Mouse (Mus musculus): Measurements from ENCODE around the gene Rgs12.

The Rgs12 gene

DNA sequence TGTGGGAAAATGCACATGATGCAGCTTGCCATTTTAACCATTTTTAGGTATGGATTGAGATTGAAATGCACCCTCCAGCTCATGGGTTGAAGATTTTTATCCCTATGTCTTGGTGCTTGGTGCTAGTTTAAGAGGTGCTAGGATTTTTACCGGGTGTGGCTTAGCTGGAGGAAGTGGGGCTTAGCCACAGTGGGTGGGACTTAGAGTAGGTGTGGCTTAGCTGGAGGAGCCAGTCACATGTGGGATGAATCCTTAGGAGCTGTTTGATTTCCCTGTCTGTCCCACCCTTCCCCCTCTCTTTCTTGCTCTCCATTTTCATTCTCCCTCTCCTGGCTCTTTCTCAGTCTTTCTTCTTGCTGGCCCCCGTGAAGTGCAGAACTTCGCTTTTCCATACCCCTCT lies 32.5 kb downstream of the Rgs12 start:
- DNase-seq (ENCODE audit: low spot score) = no peak

DNA sequence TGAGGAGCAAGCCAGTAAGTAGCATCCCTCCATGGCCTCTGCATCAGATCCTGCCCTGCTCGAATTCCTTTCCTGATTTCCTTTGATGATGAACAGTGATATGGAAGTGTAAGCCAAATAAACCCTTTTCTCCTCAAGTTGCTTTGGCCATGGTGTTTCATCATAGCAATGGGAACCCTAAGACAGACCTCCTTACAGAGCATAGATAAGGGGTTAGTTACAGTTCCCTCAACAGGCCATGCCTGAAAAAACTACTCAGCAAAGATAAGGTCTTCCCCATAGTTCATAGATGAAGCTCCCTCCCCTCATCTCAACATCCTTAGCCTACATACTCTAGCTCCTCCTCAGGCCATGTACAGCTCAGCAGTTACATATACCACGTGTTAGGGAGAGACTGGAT lies 35.7 kb downstream of the Rgs12 start:
- DNase-seq (ENCODE audit: low spot score) = no peak

DNA sequence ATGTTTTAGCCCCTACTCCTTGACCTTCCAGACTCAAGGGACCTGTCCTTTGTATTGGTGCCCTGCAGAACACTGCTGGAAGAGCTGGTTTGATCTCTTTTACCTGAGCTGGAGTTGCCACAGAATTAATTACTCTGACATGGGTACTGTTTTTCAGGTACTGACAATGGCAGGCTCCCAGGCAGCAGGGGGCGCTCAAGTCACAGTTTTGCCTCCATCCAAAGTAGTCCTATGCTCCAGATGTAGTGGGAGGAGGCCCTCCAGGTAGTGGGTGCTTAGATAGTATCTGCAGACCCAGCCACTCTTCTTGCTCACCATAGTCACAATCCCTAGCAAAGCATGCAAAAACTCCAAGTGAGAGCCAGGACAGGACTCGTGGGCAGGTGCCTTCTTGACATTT lies 36.6 kb downstream of the Rgs12 start:
- DNase-seq (ENCODE audit: low spot score) = peak; percentile 24

DNA sequence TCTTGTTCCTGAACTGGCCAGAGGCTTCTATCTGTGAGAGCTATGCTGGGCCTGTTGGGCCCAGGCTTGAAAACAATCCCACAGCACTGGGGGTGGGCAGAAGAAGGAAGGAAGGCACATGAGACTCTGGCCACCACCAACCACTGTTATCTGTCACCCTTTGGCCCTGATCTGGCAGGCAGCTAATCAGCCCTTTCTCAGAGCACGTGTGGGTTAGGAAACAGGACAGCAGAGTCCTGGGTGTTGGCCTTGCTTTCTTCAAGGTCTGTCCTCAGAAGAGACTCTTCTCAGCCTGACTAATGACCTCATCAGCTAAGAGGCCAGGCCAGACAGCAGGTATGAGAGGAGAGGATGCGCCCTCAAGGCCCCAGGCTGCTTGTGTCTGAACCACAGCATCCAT lies 38.2 kb downstream of the Rgs12 start:
- DNase-seq (ENCODE audit: low spot score) = no peak

DNA sequence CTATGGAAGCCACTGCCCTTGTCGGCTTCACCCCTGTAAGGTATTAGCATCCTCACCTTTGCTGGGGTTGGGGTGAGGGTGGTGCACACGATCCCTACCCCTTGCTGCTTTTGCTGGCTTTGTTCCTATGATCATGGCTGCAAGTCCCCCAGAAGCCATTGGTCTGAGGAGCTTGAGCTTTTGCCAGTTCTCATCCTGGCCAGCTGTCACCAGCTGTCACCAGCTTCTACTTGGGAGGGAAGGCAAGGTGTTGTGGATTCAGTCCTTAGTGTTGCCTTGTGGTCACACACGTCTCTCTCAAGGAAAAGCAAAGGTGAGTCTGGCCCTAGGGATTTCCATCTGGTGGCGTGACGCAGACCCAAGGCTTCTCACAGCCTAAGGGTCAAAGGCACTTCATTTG lies 39.4 kb downstream of the Rgs12 start:
- no peak for DNase-seq (ENCODE audit: low spot score)

DNA sequence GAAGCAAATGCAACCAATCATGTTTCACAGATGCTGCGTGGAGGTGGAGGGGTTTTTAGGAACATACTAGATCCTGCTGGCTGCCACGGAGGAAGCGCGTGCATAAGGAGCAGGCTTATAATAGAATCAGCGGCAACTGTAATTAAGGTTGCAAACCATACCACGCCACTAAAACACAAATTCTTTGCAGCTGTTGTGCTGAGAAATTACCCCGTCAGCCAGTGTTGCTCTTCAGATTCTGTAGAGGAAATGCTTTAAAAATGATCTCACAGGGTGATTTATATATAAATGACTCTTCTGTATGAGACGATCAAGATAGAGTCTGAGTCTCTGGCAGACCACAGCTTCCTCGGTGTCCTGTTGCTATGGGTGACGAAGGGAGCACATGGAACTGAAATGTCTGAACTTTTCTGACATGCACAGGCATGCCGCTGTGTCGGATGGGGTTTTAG lies 40.1 kb downstream of the Rgs12 start:
- no peak for DNase-seq (ENCODE audit: low spot score)

DNA sequence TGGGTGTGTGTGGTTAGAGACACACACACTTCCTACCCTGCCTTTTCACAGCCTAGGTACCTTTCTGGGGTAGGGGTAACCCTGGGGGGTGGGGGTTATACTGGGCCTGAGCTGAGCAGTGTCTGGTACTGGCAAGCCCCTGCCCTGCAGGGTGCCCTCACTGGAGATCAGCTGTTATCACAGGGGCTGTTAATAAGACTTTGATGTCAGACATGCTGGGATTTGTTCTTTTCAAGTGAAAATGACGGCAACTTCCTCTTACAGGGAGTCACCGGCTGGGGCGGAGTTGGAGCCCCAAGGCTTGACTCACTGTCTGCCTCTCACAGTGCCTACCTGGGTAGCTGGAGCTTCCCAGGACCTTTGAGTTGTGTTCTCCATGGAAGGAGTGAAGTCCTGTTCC lies 49.5 kb downstream of the Rgs12 start:
- no peak for DNase-seq (ENCODE audit: low spot score)

DNA sequence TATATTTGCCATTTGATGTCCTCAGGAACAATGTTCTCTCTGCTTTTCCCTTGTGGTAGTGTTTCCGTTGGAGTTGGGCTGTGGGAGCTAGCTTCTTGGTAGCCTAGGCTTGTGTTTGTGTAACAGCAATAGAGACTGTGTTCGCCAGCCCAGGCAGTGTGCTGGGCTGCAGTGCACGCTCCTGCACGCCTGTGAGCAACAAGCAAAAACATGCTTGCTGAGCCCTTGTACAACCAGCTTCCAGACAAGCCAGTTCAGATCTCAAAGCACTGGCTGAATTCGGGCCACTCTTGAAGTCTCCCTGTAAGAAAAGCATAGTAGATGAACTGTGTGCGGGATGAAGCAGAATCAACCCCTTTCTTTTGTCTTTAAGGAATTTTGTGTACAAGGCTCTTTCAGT lies 50.0 kb downstream of the Rgs12 start:
- no peak for DNase-seq (ENCODE audit: low spot score)

DNA sequence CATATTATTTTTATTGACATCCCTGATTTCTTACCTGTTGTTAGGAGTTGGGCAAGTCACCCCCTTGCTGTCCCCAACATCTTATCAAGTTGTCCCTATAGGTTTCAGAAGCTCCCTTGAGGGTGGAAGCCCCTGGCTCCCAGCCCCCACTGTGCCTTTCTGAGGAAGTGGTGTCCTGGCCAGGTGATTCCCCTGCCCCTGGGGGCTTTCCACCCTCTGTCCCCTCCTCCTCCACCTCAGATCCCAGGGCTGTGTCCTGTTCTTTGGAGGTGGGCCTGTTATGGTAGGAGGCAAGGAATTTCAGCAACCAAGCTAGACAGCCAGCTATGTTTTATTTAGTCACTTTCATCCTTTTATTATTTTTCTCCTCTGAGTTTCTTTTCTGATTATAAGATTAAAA lies 51.1 kb downstream of the Rgs12 start:
- no peak for DNase-seq (ENCODE audit: low spot score)

DNA sequence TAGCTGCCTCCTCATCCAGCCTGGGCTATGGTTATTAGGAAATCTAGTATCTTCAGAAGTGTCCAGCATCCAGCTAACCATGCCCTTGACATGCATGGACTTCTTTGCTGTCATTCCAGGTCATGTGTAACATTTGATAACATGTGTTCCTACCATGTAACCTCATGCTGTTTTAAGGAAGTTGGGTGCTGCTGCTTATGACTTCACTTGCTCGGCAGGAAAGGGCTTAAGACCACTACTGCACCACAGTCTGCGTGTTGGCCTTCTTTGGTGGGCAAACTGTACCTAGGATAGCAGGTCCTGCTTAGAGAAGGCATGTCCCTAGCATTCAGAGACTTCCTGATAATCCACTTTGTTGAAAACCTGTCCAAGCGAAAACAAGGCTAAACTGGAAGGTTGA lies 51.9 kb downstream of the Rgs12 start:
- no peak for DNase-seq (ENCODE audit: low spot score)

DNA sequence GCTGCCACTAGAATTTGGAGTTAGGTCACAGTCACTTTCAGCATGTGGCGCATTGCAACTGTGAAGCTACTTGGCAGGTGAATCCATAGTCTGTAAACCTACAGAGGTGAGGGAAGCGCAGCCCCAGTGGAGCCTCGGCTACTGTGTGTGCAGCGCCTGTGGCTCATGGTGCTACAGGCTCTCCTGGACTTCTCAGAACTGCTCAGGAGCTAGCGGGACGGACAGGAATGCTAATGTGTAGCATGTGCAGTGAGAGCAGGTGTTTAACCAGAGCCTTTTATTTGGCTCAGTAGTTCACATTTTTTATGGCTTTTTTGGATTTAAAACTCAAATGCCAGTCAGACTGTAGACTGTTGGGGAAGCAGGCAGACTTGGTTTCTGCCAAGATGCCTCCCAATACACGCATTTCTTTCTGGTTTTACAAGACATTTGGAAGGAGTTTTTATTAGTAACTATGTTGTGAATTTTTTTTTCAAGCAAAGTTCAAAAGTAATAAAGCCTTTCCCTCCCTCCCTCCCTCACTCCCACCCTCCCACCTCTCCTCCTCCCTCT lies 54.4 kb downstream of the Rgs12 start:
- DNase-seq (ENCODE audit: low spot score) = no peak

DNA sequence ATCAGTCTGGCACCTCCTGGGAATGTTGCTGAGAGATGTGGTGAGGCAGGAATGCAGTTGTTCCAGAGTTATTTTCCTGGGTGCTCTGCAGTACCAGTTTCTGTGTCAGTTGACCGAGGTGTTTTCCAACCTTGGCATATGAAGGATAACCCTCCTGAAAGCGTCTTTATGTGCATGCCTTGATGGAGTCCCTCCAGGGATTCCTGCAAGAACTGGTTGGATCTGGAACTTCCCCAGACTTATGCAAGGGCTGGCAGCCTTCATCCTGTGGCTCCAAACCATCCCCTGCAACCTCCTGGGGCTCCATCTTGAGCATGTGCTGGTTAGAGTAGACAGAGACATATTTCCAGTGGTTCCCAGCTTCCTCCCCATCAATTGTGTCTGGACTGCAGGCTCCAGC lies 55.5 kb downstream of the Rgs12 start:
- no peak for DNase-seq (ENCODE audit: low spot score)

DNA sequence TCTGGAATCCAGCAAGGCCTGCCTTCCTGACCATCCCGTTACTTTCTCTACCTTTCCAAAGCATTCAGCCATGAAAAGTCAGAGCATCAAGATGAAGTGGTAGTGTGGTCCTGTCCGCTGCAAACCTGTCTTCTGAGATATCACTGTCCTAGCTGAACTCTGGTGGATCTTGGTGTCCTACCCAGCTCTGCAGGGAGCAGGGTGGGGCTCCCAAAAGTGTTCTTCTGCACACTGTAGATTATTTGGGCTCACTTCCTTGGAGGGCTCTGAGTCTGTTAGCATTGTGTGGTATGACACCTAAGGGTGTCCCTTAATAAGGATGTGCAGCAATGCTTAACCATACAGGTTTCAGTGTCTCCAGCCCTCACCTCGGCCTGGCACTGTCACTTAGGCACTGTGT lies 56.4 kb downstream of the Rgs12 start:
- DNase-seq (ENCODE audit: low spot score) = no peak

DNA sequence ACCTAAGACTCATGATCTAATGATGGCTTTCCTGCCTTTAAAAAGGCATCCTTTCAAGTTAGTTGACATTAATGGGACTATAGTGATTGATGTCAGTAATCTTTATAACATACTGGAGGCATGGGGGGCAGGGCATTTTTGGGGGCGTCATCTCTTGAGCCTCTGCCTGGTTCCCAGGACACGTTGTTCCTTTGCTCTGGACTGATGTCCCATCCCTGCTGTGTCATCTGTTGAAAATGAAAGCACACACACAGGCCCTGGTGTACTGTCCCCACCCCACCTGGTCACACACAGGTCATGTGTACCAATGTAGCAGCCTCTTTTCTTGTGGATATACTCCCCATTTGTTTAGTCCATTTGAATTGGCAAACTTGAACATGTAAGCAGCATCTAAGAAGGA lies 57.4 kb downstream of the Rgs12 start:
- DNase-seq (ENCODE audit: low spot score) = no peak

DNA sequence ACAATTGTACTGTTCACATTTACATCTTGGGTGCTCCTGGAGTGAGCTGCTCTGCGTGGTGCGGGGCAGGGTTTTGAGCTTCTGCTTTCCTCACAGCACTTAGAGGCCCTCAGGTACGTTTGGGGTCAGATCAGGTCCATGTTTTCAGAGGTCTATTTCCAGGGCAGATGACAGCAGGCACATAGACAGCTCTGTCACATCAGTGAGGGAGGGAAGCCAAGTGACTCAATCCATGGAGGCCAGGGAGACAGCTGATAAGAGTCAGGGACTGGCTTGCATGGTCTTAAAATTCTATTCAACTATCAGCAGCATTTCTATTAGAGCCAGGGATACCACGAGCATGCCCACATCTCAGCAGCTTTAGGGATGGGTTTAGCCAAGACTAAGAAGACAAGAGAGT lies 59.9 kb downstream of the Rgs12 start:
- no peak for DNase-seq (ENCODE audit: low spot score)

DNA sequence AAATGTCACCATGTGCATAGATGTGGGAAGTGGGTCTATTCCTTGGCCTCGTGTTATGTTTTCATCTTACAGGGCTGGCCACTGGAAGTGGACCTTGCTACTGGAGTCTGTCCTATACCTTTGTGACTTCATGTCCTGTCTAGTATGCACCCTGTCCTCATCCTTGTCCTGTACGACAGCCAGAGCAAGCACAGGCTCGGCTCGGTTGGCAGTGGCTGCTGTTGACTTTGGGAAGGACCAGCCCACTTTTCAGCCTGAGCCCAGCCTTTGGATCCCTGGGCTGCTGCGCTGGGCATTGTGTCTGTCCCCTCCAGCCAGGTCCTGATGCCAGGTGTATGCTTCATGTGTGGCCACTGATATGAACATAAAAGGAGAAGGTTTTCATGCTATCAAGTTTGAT lies 61.4 kb downstream of the Rgs12 start:
- DNase-seq (ENCODE audit: low spot score) = no peak

DNA sequence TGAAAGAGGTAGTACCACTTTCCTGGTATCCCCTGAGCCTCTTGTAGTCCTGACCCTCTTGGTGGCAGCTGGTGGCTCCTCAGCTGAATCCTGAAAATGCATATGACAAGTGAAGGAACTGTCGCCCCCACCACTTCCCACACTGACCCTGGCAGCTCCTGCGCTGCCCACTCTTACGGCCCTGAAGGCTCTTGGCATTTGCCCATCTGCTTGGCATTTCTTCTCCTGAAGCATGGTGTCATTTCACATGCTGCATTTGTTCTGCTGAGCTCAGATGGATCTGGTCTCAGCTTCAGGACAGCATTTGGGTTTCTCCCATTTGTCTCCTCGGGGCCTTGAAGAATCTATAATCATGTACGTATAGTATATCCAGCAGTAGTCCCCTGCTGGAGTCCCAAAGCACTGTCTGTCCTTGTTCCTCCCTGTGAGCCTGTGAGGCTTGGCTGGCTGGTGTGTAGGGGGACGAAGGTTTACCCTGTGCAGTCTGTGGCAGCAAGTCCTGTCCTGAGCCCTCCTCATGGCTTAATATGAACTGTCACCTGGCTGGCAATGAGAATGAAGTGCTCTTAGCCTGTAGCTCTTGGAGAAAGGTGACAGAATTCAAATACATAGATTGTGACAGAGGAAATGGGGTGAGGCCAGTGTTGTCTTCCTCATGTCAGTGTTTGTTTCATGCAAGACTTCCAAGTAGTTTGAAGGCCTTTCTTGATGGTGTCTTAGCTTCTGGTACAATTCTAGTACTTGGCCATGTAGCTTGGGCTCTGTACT lies 62.1 kb downstream of the Rgs12 start:
- DNase-seq (ENCODE audit: low spot score) = no peak

DNA sequence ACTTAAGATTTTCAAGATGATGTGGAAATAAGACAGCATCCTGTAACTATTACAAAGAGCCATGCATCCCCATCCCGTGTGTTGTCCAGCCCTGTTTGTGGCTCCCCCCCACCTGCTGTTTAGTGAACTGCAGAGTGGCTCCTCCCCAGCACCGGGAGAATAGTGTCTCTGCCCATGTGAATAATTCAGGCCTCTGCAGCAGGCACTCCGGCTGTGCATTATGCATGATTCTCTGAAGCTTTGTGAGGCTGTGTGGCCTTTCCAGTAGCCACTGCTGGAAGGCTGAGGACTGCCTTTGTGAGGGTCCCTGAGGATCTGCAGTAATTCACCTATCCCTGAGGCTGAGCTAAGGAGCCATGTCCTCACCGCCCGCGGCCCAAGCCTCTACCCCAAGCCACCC lies 64.8 kb downstream of the Rgs12 start:
- DNase-seq (ENCODE audit: low spot score) = no peak

DNA sequence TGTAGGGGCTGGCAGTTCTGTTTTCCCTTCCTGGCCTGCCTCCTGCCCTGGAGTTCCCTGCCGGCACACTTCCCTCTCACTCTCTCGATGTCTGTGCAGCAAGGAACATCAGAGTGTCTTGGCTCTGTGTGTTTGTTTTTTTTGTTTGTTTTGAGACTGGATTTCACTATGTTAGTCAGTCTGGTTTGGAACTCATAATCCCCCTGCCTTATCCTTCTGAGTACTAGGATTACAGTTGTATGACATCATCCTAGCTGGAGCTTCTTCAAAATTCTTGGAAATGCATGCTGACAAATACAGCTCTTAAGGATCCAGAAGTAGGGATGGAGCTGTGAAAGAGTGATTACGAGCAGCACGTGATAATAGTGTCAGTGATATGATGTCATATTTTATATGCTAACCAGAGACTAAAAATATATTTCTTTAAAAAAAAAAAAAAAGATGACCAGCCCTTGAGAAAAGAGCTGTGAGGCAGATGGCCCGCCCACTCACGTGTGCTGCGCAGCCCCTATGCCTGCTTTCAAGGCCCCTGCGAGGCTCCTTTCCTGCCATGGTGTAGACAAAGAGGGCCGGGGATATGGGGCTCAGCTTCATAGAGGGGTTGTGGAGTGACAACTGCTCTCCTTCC lies 70.5 kb downstream of the Rgs12 start:
- no peak for DNase-seq (ENCODE audit: low spot score)

DNA sequence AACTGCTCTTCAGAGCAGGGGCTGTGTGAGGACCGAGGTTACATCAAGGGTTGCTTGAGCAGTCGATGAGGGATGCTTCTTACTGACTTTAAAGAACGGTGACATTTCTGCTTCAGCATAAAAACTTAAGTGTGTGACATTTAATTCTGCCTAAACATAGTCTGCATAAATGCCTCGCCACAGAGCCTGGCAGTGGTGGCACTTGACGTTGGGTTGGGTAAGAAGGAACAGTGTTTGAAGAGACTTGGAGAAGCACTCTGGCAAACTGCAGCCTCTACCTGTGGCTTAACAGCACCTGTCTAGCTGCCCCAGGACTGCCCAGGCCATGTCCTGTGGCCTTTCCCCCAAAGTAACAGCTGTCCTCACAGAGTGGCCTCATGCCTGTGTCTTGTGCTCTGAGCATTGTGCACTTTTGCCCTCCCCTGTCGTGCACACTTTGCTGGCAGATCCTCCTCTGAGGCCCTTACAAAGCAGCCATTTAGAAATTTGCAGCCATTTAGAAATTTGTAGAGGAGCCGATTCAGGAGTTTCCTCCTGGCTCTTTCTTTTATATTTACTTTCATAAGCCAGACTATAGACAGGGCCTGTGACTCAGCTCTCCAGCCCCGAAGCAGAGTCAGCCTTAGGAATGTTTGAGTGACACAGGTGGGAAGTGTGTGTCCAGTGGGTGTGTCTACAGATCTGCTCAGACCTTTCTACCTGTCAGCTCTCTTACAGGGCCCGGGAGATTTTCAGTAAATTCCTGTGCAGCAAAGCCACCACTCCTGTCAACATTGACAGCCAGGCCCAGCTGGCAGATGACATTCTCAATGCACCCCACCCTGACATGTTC lies 71.4 kb downstream of the Rgs12 start:
- no peak for DNase-seq (ENCODE audit: low spot score)

DNA sequence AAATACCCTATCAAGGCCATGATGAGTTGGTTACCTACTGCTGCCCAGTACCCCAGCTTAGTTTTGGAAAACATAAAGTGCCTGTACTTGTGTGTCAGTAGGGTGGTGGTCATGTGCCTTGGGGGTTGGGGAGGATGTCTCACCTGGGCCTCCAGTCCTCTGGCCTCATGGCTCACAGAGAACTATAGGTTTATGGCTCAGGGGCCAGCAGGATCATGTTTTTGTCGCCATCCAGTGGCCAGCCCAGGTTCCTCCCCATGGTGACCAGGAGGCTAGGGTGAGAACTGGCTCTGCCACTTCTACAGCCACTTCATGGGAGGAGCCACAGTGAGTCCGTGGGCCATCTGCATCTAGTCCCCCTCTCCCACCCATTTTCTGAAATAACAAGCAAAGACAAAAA lies 75.7 kb downstream of the Rgs12 start:
- DNase-seq (ENCODE audit: low spot score) = peak; percentile 28

DNA sequence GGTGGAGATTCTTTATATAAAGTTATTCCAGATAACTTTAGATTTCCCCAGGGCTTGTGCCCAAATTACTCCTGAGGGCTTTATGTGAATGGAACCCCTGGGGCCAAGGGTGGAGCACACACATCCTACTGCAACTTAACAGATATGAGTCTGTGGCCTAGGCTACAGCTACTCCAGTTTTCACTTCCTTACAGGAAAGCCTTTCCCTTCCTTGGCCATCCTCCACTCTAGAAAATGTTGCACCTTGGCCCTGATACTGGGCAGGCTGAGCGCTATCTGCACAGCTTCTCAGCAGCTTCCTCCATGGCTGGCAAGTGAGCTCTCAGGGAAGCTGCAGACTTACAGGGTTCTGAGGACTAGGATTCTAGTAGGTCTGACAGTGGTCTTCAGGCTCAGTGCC lies 80.1 kb downstream of the Rgs12 start:
- no peak for DNase-seq (ENCODE audit: low spot score)

DNA sequence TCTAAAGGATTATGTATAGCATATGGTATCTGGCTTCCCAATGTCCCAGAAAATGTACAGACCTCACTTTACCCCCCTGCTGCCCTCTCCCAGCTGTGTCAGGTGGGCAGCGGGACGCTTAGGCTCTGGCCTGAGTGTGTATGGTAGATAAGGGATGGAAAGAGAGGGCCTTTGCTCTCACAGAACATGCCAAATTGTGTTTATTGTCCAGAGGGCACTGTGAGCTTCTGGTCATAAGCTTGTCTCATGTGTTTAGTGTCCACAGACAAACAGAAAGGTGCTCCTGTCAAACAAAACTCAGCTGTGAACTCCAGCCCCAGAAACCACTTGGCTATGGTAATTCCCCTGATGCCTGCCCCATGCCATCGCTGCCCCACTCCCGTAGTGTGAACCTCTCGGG lies 80.5 kb downstream of the Rgs12 start:
- DNase-seq (ENCODE audit: low spot score) = no peak
